Mouse (Mus musculus) embryonic facial prominence, embryonic 14.5 days (tissue): ENCODE data around the gene A730049H05Rik. TPM values are rescaled to one million over a fixed set of nuclear protein-coding genes. Genes with fewer than 3 reads are reported as not detected.

Experiments
- polyA plus RNA-seq: library from polyadenylated mRNA; unstranded; fragments of >200 nt; fragmentation: Nextera tagmentation; extraction: Ambion mirVana; gene quantifications from 2 replicates; pipeline ENCODE4 v1.2.1, GENCODE M21; 2014

Gene A730049H05Rik
- polyA plus RNA-seq, 1 experiment from 2014 or later = 0.61 TPM

Other genes with a start within 250 kb of the A730049H05Rik start
- gene Prickle2, start 110.3 kb upstream of the A730049H05Rik start, polyA plus RNA-seq = 6.9 and 7.0 TPM in 2 replicates
- gene Gm15737, start 52.9 kb downstream of the A730049H05Rik start, polyA plus RNA-seq = 0.10 and 0.12 TPM in 2 replicates
- gene Adamts9, start 127.0 kb downstream of the A730049H05Rik start, polyA plus RNA-seq = 6.9 and 8.2 TPM in 2 replicates